Mouse (Mus musculus): ENCODE data around the gene Dlk1.
"Not testable (repeated sequence)": the region's sequence is repeated elsewhere in the genome, so short reads cannot be mapped to it uniquely, and the experiment has no call there.

Gene Dlk1

GRCm38 (mm10) chr12:109439974-109440373 is 12.6 kb upstream of the Dlk1 start:
- DNase-seq (ENCODE audit: low read depth): no peak

- DNase-seq (ENCODE audit: low read depth): no peak
Observed at GRCm38 (mm10) chr12:109441366-109441765, 11.3 kb upstream of the Dlk1 start.

GRCm38 (mm10) chr12:109442115-109442514 is 10.5 kb upstream of the Dlk1 start:
- DNase-seq (ENCODE audit: low read depth): no peak

GRCm38 (mm10) chr12:109443276-109443675 is 9.3 kb upstream of the Dlk1 start:
- DNase-seq (ENCODE audit: low read depth): no peak

GRCm38 (mm10) chr12:109444999-109445398 is 7.6 kb upstream of the Dlk1 start:
- DNase-seq (ENCODE audit: low read depth): no peak

- DNase-seq (ENCODE audit: low read depth): no peak
Observed at GRCm38 (mm10) chr12:109445499-109446235, 7.0 kb upstream of the Dlk1 start.

- DNase-seq (ENCODE audit: low read depth): no peak
Observed at GRCm38 (mm10) chr12:109446236-109446941, 6.2 kb upstream of the Dlk1 start.

- no peak for DNase-seq (ENCODE audit: low read depth)
Observed at GRCm38 (mm10) chr12:109449421-109450411, 2.9 kb upstream of the Dlk1 start.

GRCm38 (mm10) chr12:109453065-109453997 is 708 bp downstream of the Dlk1 start:
- no peak for DNase-seq (ENCODE audit: low read depth)

GRCm38 (mm10) chr12:109454137-109454536 is 1.5 kb downstream of the Dlk1 start:
- DNase-seq (ENCODE audit: low read depth): no peak

- DNase-seq (ENCODE audit: low read depth): no peak
Observed at GRCm38 (mm10) chr12:109456531-109457202, 4.0 kb downstream of the Dlk1 start.

- DNase-seq (ENCODE audit: low read depth): no peak
Observed at GRCm38 (mm10) chr12:109457836-109458235, 5.2 kb downstream of the Dlk1 start.

- DNase-seq (ENCODE audit: low read depth): no peak
Observed at GRCm38 (mm10) chr12:109458896-109459295, 6.3 kb downstream of the Dlk1 start.

- DNase-seq (ENCODE audit: low read depth): no peak
Observed at GRCm38 (mm10) chr12:109459481-109460401, 7.1 kb downstream of the Dlk1 start.

- no peak for DNase-seq (ENCODE audit: low read depth)
Observed at GRCm38 (mm10) chr12:109462594-109462993, 10.0 kb downstream of the Dlk1 start.

- DNase-seq (ENCODE audit: low read depth): not testable (repeated sequence)
Observed at GRCm38 (mm10) chr12:109467417-109467816, 14.8 kb downstream of the Dlk1 start.

- DNase-seq (ENCODE audit: low read depth): no peak
Observed at GRCm38 (mm10) chr12:109469793-109470192, 17.2 kb downstream of the Dlk1 start.

GRCm38 (mm10) chr12:109472627-109473026 is 20.0 kb downstream of the Dlk1 start:
- no peak for DNase-seq (ENCODE audit: low read depth)

GRCm38 (mm10) chr12:109473575-109473976 is 21.0 kb downstream of the Dlk1 start:
- no peak for DNase-seq (ENCODE audit: low read depth)

All from c-Kit-positive CD71-positive TER-119-negative erythroid progenitor cells, embryonic 14.5 days (primary cell).